Mouse (Mus musculus) midbrain, postnatal 0 days (tissue): Measurements from ENCODE around the gene Gstk1. TPM values are rescaled to one million over a fixed set of nuclear protein-coding genes. Genes with fewer than 3 reads are reported as not detected.

Experiments used
- ATAC-seq: fragments of 200-750 bp; cut with Nextera tagmentation; 2 replicates; pipeline ENCODE4 v1.8.0; 2017; ENCODE audit warnings: moderate number of reproducible peaks, mild to moderate bottlenecking, moderate TSS enrichment, moderate library complexity; ENCODE audit not compliant: low FRiP score
- DNase-seq: peaks from one replicate; pipeline ENCODE4 v3.0.0-alpha.2; 2015; ENCODE audit warnings: low spot score
- H3K27ac ChIP-seq: fragments of 300-500 bp; sonication (generic); 2 replicates; pipeline ENCODE4 v1.5.1; 2014; ENCODE audit warnings: low read depth, mild to moderate bottlenecking, low read length, mixed read lengths
- H3K27me3 ChIP-seq: fragments of 300-500 bp; sonication (generic); 2 replicates; pipeline ENCODE4 v1.6.1; 2014; ENCODE audit warnings: low read length, control low read depth, mixed read lengths; ENCODE audit not compliant: insufficient read depth
- H3K36me3 ChIP-seq: fragments of 300-500 bp; sonication (generic); 2 replicates; pipeline ENCODE4 v1.6.1; 2014; ENCODE audit warnings: low read length, control low read depth, mixed read lengths; ENCODE audit not compliant: insufficient read depth
- H3K4me1 ChIP-seq: fragments of 300-500 bp; sonication (generic); 2 replicates; pipeline ENCODE4 v1.6.1; 2014; ENCODE audit warnings: mild to moderate bottlenecking, control low read depth, antibody characterized with exemption, low read length, mixed read lengths; ENCODE audit not compliant: insufficient read depth
- H3K4me2 ChIP-seq: fragments of 300-500 bp; sonication (generic); 2 replicates; pipeline ENCODE4 v1.6.1; 2014; ENCODE audit warnings: low read depth, mild to moderate bottlenecking, low read length, mixed read lengths; ENCODE audit not compliant: poor library complexity, severe bottlenecking
- H3K4me3 ChIP-seq: fragments of 300-500 bp; sonication (generic); 2 replicates; pipeline ENCODE4 v1.5.1; 2014; ENCODE audit warnings: low read depth, mild to moderate bottlenecking, low read length, moderate library complexity
- H3K9ac ChIP-seq: fragments of 300-500 bp; sonication (generic); replicated peaks from 2 replicates; pipeline ENCODE4 v1.6.1; 2014; ENCODE audit warnings: mild to moderate bottlenecking, low read length, moderate library complexity, mixed read lengths; ENCODE audit not compliant: poor library complexity, severe bottlenecking
- H3K9me3 ChIP-seq: fragments of 300-500 bp; sonication (generic); 2 replicates; pipeline ENCODE4 v1.6.1; 2016; ENCODE audit warnings: low read length, control low read depth
- CTCF ChIP-seq: IDR thresholded peaks from 2 replicates; pipeline ENCODE4 v1.5.1; 2016; ENCODE audit warnings: antibody characterized with exemption, mild to moderate bottlenecking
- WGBS: fragments of 180-500 bp; shearing (Covaris S2); extraction: QIAGEN DNeasy Blood & Tissue Kit; methylation state at CpG from one replicate; pipeline ENCODE4 v1.1.7; 2014; 5-methylcytosine and 5-hydroxymethylcytosine counted together
- polyA plus RNA-seq: library from polyadenylated mRNA; unstranded; fragments of >200 nt; fragmentation: Nextera tagmentation; extraction: Ambion mirVana; gene quantifications from 2 replicates; pipeline ENCODE4 v1.2.1, GENCODE M21; 2015
- total RNA-seq: library from RNA; depleted of rRNA; stranded (reverse); fragments of >200 nt; gene quantifications from 2 replicates; pipeline ENCODE4 v1.2.3, GENCODE M21; 2014

The Gstk1 gene
- total and polyA plus RNA-seq, 2 experiments from 2014 or later, result 9.0 to 10.4 TPM

DNA sequence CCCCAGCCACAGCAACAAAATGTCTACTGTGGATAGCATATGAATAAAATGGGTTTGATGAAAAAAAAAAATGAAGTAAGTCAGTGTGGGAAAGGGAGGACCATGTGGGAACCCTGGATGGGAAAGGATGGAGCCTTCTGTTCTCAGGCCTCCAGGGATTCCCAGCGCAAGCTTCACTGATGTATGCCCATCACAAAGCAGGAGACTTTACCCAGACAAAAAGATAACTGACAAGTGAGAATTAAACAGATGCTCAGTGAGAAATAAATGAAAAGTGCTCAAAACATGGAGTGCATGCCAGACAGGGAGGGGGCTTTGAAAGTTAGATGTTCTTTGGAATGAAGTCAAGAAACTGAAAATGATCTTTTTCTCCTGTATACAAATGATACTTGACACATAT is 2.2 kb downstream of the Gstk1 start:
- 64% methylated on average over 1 of the region's 1 CpGs for WGBS
- no peak overlapping the region for H3K4me3 ChIP-seq
- ATAC-seq, result no peak

GRCm38 (mm10) chr6:42251791-42252190 is 6.1 kb downstream of the Gstk1 start:
- DNase-seq, result no peak
- WGBS, result 87% methylated on average over 4 of the region's 4 CpGs

More for the DNA sequence above, 2.2 kb downstream of the Gstk1 start:
- Histone ChIP-seq H3K9me3 (no peaks in the 10 kb centered on the region), H3K4me1 (no peaks in the 10 kb centered on the region), H3K27me3 (no peaks in the 10 kb centered on the region), H3K27ac (no peak overlapping the region), H3K9ac (no peak overlapping the region), H3K4me2 (0 out of 2 replicates have a peak overlapping the region, but pooled peaks have one; percentile 31), H3K36me3 (no peaks in the 10 kb centered on the region)
- TF ChIP-seq CTCF, result no peak
- DNase-seq, result no peak

GRCm38 (mm10) chr6:42253103-42253502 is 7.4 kb downstream of the Gstk1 start:
- Histone ChIP-seq H3K9me3 (no peaks in the 10 kb centered on the region), H3K36me3 (no peaks in the 10 kb centered on the region), H3K9ac (no peak overlapping the region), H3K4me2 (no peak overlapping the region), H3K27me3 (no peaks in the 10 kb centered on the region), H3K4me3 (no peak overlapping the region), H3K27ac (no peak overlapping the region), H3K4me1 (no peaks in the 10 kb centered on the region)
- ATAC-seq (no peak), DNase-seq (no peak)
- no peak for TF ChIP-seq CTCF
- WGBS, result 83% methylated on average over 2 of the region's 2 CpGs

More at GRCm38 (mm10) chr6:42251791-42252190, 6.1 kb downstream of the Gstk1 start:
- Histone ChIP-seq H3K36me3 (no peaks in the 10 kb centered on the region), H3K9me3 (no peaks in the 10 kb centered on the region), H3K4me3 (no peak overlapping the region), H3K4me1 (no peaks in the 10 kb centered on the region), H3K4me2 (no peak overlapping the region), H3K27ac (no peak overlapping the region), H3K27me3 (no peaks in the 10 kb centered on the region), H3K9ac (no peak overlapping the region)
- no peak for TF ChIP-seq CTCF
- ATAC-seq, result no peak

GRCm38 (mm10) chr6:42257303-42257863 is 11.6 kb downstream of the Gstk1 start:
- WGBS, result 20% methylated on average over 11 of the region's 11 CpGs
- H3K9ac ChIP-seq, result no peak overlapping the region
- H3K27ac ChIP-seq, result no peak overlapping the region
- no peaks in the 10 kb centered on the region for H3K9me3 ChIP-seq
- no peak overlapping the region for H3K4me2 ChIP-seq
- no peaks in the 10 kb centered on the region for H3K36me3 ChIP-seq
- peak; percentile 55 for DNase-seq
- peak; percentile 69 for TF ChIP-seq CTCF
- H3K27me3 ChIP-seq, result no peaks in the 10 kb centered on the region
- ATAC-seq, result no peak
- no peaks in the 10 kb centered on the region for H3K4me1 ChIP-seq
- no peak overlapping the region for H3K4me3 ChIP-seq

GRCm38 (mm10) chr6:42260430-42260829 is 14.7 kb downstream of the Gstk1 start:
- WGBS, result 80% methylated on average over 6 of the region's 6 CpGs
- Histone ChIP-seq H3K27ac (no peak overlapping the region), H3K4me2 (no peak overlapping the region), H3K4me3 (no peak overlapping the region), H3K27me3 (no peaks in the 10 kb centered on the region), H3K9ac (no peak overlapping the region), H3K4me1 (no peaks in the 10 kb centered on the region), H3K36me3 (no peaks in the 10 kb centered on the region), H3K9me3 (no peaks in the 10 kb centered on the region)
- DNase-seq (no peak), ATAC-seq (no peak)
- TF ChIP-seq CTCF, result no peak

DNA sequence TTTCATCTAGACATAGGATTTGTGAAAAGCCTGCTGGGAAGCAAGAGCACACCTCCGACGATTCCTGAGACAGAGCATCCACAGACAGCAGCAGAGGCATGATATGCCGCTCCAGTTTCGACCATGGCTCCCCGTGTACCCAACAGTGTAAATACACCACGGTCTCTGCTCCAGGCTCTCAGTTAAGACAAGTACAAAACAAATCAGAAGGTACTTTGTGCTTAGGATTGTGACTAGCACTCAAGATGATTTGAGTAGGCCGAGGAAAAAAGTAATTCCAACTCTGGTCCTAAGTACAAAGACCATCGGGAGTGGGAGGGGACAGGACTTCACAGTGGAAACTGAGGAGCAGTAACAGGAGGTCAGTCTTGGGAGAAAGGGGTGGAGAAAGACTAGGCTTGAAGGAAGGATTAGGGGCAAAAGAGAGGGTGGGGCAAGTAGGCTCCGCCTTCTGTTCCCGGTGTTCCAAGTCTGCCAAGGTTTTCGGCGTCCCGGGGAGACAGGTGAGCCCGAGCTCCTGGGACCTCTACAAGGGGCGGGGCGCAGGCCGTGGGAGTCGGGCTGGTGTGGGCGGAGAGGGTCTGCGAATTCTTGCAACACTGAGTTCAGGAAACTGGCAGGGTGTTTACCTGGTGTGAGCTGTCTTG is 15.9 kb downstream of the Gstk1 start, which contains the start of gene Tmem139:
Gene Tmem139, plus strand, starts transcription at position 447 of the 647 bp plus-strand sequence.
- 25% methylated on average over 20 of the region's 20 CpGs for WGBS
- no peak for TF ChIP-seq CTCF

More for the DNA sequence above, 15.9 kb downstream of the Gstk1 start, which contains the start of gene Tmem139:
- Histone ChIP-seq H3K27ac (no peak within 1 kb of the TSS), H3K9me3 (no peaks in the 10 kb centered on the region), H3K4me3 (no peak within 1 kb of the TSS), H3K9ac (no peak within 1 kb of the TSS), H3K4me1 (no peaks in the 10 kb centered on the region; the same call in 1 of the 2 replicates), H3K36me3 (no peaks in the 10 kb centered on the region), H3K27me3 (no peaks in the 10 kb centered on the region), H3K4me2 (no peak within 1 kb of the TSS)
- no peak for ATAC-seq
- DNase-seq, result no peak
